Comparison of ENCODE assay signal across 21 mouse cellular contexts in genomic region chr8:105205748-105206147, GRCm38 (mm10). TPM values are rescaled to one million over a fixed set of nuclear protein-coding genes. Genes with fewer than 3 reads are reported as not detected.
DNase-seq lines count a peak whose midpoint lies in the region; ATAC-seq and TF ChIP-seq lines count a peak whose summit lies in the region.
"Had no signal": no experiment of that assay in that cellular context is flagged by ENCODE, and none has a peak within 500 bp of the region (broad histone marks: within the 10 kb centered on the region; RNA-seq: fewer than 3 reads in every experiment).

No protein-coding gene starts in this region.

- no peaks in the 10 kb centered on the region for H3K27me3 ChIP-seq in forebrain, embryonic 16.5 days (replicated peaks; ENCODE audit: control insufficient read depth, insufficient read depth, low read length)
- H3K27me3 ChIP-seq in forebrain, embryonic 10.5 days (ENCODE audit: poor library complexity, severe bottlenecking) = no peaks in the 10 kb centered on the region
- H3K27me3 ChIP-seq in hindbrain, postnatal 0 days (ENCODE audit: insufficient read depth, low read length) = no peaks in the 10 kb centered on the region
- H3K27me3 ChIP-seq in hindbrain, embryonic 11.5 days (ENCODE audit: control insufficient read depth, insufficient read depth, low read length) = no peaks in the 10 kb centered on the region
- H3K27me3 ChIP-seq in neural tube, embryonic 14.5 days (ENCODE audit: control insufficient read depth, insufficient read depth, low read length) = no peaks in the 10 kb centered on the region
- H3K27me3 ChIP-seq: CH12.LX; embryonic facial prominence, embryonic 12.5 days; intestine, embryonic 15.5 days had no signal

- no peaks in the 10 kb centered on the region for H3K9me3 ChIP-seq in forebrain, embryonic 16.5 days (ENCODE audit: control insufficient read depth, low read length)
- no peaks in the 10 kb centered on the region; the same call in 1 of the 2 replicates for H3K9me3 ChIP-seq in forebrain, embryonic 10.5 days
- no peaks in the 10 kb centered on the region for H3K9me3 ChIP-seq in hindbrain, postnatal 0 days (ENCODE audit: low read length)
- H3K9me3 ChIP-seq in hindbrain, embryonic 11.5 days (ENCODE audit: control insufficient read depth, low read length) = no peaks in the 10 kb centered on the region
- H3K9me3 ChIP-seq in neural tube, embryonic 14.5 days (ENCODE audit: control insufficient read depth, low read length) = no peaks in the 10 kb centered on the region
- H3K9me3 ChIP-seq: embryonic facial prominence, embryonic 12.5 days; heart, embryonic 10.5 days; intestine, embryonic 15.5 days had no signal

- DNase-seq in forebrain, embryonic 10.5 days (ENCODE audit: extremely low spot score, low spot score) = no peak
- DNase-seq in hindbrain, postnatal 0 days (ENCODE audit: low spot score) = peak; percentile 22
- no peak for DNase-seq in hindbrain, embryonic 11.5 days (ENCODE audit: low spot score)
- DNase-seq in MN1 (ENCODE audit: low spot score) = peak; percentile 83
- DNase-seq in adrenal gland, adult 18-20 months (ENCODE audit: low spot score in 2 of 2) = no peak
- DNase-seq: adrenal gland, postnatal 10 days; cerebellum, adult 11-12 months; cerebellum, adult 9-10 months; cerebellum, postnatal 25 days; gastrocnemius, postnatal 10 days; heart, adult 18-20 months; heart, postnatal 10 days; heart, postnatal 4 days; kidney, adult 18-20 months had no signal

- no peak overlapping the region for H3K9ac ChIP-seq in forebrain, embryonic 16.5 days (replicated peaks; ENCODE audit: low read depth, low read length)
- no peak overlapping the region for H3K9ac ChIP-seq in hindbrain, postnatal 0 days (replicated peaks; ENCODE audit: low read length)
- H3K9ac ChIP-seq in hindbrain, embryonic 11.5 days (ENCODE audit: low read depth, low read length) = no peak overlapping the region
- no peak overlapping the region for H3K9ac ChIP-seq in neural tube, embryonic 14.5 days (replicated peaks; ENCODE audit: low read depth, low read length)
- H3K9ac ChIP-seq: embryonic facial prominence, embryonic 12.5 days; intestine, embryonic 15.5 days had no signal

- H3K27ac ChIP-seq in forebrain, embryonic 16.5 days (ENCODE audit: low read length) = no peak overlapping the region
- H3K27ac ChIP-seq in forebrain, embryonic 10.5 days = no peak overlapping the region
- no peak overlapping the region for H3K27ac ChIP-seq in hindbrain, postnatal 0 days
- H3K27ac ChIP-seq in hindbrain, embryonic 11.5 days (ENCODE audit: low read depth, low read length) = no peak overlapping the region
- no peak overlapping the region for H3K27ac ChIP-seq in neural tube, embryonic 14.5 days (ENCODE audit: low read depth, low read length)
- H3K27ac ChIP-seq: embryonic facial prominence, embryonic 12.5 days; heart, embryonic 10.5 days; intestine, embryonic 15.5 days had no signal

- H3K36me3 ChIP-seq in forebrain, embryonic 16.5 days (ENCODE audit: control insufficient read depth, insufficient read depth) = no peaks in the 10 kb centered on the region
- peaks cover 92% of the 10 kb centered on the region for H3K36me3 ChIP-seq in forebrain, embryonic 10.5 days (replicated peaks)
- no peaks in the 10 kb centered on the region for H3K36me3 ChIP-seq in hindbrain, postnatal 0 days (ENCODE audit: insufficient read depth, low read length)
- H3K36me3 ChIP-seq in hindbrain, embryonic 11.5 days (ENCODE audit: control insufficient read depth, insufficient read depth, low read length) = no peaks in the 10 kb centered on the region
- H3K36me3 ChIP-seq in neural tube, embryonic 14.5 days (ENCODE audit: control insufficient read depth, insufficient read depth, low read length) = no peaks in the 10 kb centered on the region

- H3K4me2 ChIP-seq in forebrain, embryonic 16.5 days (ENCODE audit: low read length) = no peak overlapping the region
- no peak overlapping the region for H3K4me2 ChIP-seq in hindbrain, postnatal 0 days (ENCODE audit: low read depth, low read length)
- no peak overlapping the region for H3K4me2 ChIP-seq in hindbrain, embryonic 11.5 days (replicated peaks; ENCODE audit: low read depth, low read length)
- H3K4me2 ChIP-seq in neural tube, embryonic 14.5 days (ENCODE audit: low read depth, low read length) = no peak overlapping the region
- H3K4me2 ChIP-seq: embryonic facial prominence, embryonic 12.5 days; intestine, embryonic 15.5 days had no signal

- 0 out of 2 replicates have a peak, but pooled peaks have one; percentile 31 for ATAC-seq in forebrain, embryonic 16.5 days
- ATAC-seq in hindbrain, postnatal 0 days = no peak
- no peak for ATAC-seq in hindbrain, embryonic 11.5 days (ENCODE audit: low FRiP score)
- peak; percentile 74; the same call in 1 of the 2 replicates for ATAC-seq in neural tube, embryonic 14.5 days (ENCODE audit: low read depth)
- no peak for ATAC-seq in frontal cortex, adult (ENCODE audit: low TSS enrichment)
- ATAC-seq: intestine, embryonic 15.5 days had no signal

- no peak for TF ChIP-seq CTCF in hindbrain, postnatal 0 days (IDR thresholded peaks at IDR 0.05; ENCODE audit: low read depth)

- H3K4me1 ChIP-seq in forebrain, embryonic 16.5 days (replicated peaks; ENCODE audit: control insufficient read depth, insufficient read depth, low read length) = no peaks in the 10 kb centered on the region
- peaks cover 6% of the 10 kb centered on the region; the same call in 1 of the 2 replicates for H3K4me1 ChIP-seq in forebrain, embryonic 10.5 days
- H3K4me1 ChIP-seq in hindbrain, postnatal 0 days (ENCODE audit: insufficient read depth, low read length) = no peaks in the 10 kb centered on the region
- H3K4me1 ChIP-seq in hindbrain, embryonic 11.5 days (replicated peaks; ENCODE audit: control insufficient read depth, insufficient read depth, low read length) = no peaks in the 10 kb centered on the region
- no peaks in the 10 kb centered on the region for H3K4me1 ChIP-seq in neural tube, embryonic 14.5 days (ENCODE audit: control insufficient read depth, insufficient read depth, low read length)
- H3K4me1 ChIP-seq: embryonic facial prominence, embryonic 12.5 days; heart, embryonic 10.5 days; intestine, embryonic 15.5 days had no signal

- no peak overlapping the region for H3K4me3 ChIP-seq in forebrain, embryonic 16.5 days (replicated peaks; ENCODE audit: low read length)
- no peak overlapping the region for H3K4me3 ChIP-seq in forebrain, embryonic 10.5 days
- no peak overlapping the region for H3K4me3 ChIP-seq in hindbrain, postnatal 0 days (ENCODE audit: low read length)
- no peak overlapping the region for H3K4me3 ChIP-seq in hindbrain, embryonic 11.5 days (ENCODE audit: low read depth, low read length)
- H3K4me3 ChIP-seq in neural tube, embryonic 14.5 days (ENCODE audit: low read depth, low read length) = no peak overlapping the region
- H3K4me3 ChIP-seq: embryonic facial prominence, embryonic 12.5 days; heart, embryonic 10.5 days; intestine, embryonic 15.5 days had no signal

- 85% methylated on average over 1 of the region's 1 CpGs for WGBS in forebrain, embryonic 16.5 days
- 76% methylated on average over 1 of the region's 1 CpGs for WGBS in forebrain, embryonic 10.5 days
- 84% methylated on average over 1 of the region's 1 CpGs for WGBS in hindbrain, postnatal 0 days
- WGBS in hindbrain, embryonic 11.5 days = 82% methylated on average over 1 of the region's 1 CpGs
- WGBS in neural tube, embryonic 14.5 days = 79% methylated on average over 1 of the region's 1 CpGs

RNA-seq across cellular contexts. Expression of gene D230025D16Rik, which starts 19.2 kb away (rescaled TPM):
- polyA plus RNA-seq in forebrain, embryonic 16.5 days (2015; fragmentation: Nextera tagmentation; extraction: Ambion mirVana) = 34.3 and 35.7 TPM in 2 replicates
- polyA plus RNA-seq in forebrain, embryonic 10.5 days (2016; fragmentation: Nextera tagmentation; extraction: Ambion mirVana) = 23.0 and 24.4 TPM in 2 replicates
- 32.2 and 39.5 TPM in 2 replicates for total RNA-seq in hindbrain, postnatal 0 days (2014; rRNA removed)
- 22.1 and 23.5 TPM in 2 replicates for polyA plus RNA-seq in hindbrain, postnatal 0 days (2015; fragmentation: Nextera tagmentation; extraction: Ambion mirVana)
- polyA plus RNA-seq in hindbrain, embryonic 11.5 days (2014; fragmentation: Nextera tagmentation; extraction: Ambion mirVana) = 33.2 and 34.1 TPM in 2 replicates
- 35.7 and 36.8 TPM in 2 replicates for polyA plus RNA-seq in neural tube, embryonic 14.5 days (2014; fragmentation: Nextera tagmentation; extraction: Ambion mirVana)
- total RNA-seq in adrenal gland, adult 18-20 months (2021) = 10 to 100 TPM; 23.4 to 32.0 TPM

RNA-seq across cellular contexts. Expression of gene Cbfb, which starts 35.3 kb away (rescaled TPM):
- polyA plus RNA-seq in forebrain, embryonic 16.5 days (2015; fragmentation: Nextera tagmentation; extraction: Ambion mirVana) = 34.2 and 40.1 TPM in 2 replicates
- polyA plus RNA-seq in forebrain, embryonic 10.5 days (2016; fragmentation: Nextera tagmentation; extraction: Ambion mirVana) = 51.8 and 52.1 TPM in 2 replicates
- total RNA-seq in hindbrain, postnatal 0 days (2014; rRNA removed) = 45.1 and 54.3 TPM in 2 replicates
- 27.8 and 30.5 TPM in 2 replicates for polyA plus RNA-seq in hindbrain, postnatal 0 days (2015; fragmentation: Nextera tagmentation; extraction: Ambion mirVana)
- 65.1 and 69.0 TPM in 2 replicates for polyA plus RNA-seq in hindbrain, embryonic 11.5 days (2014; fragmentation: Nextera tagmentation; extraction: Ambion mirVana)
- 32.4 and 56.8 TPM in 2 replicates for polyA plus RNA-seq in neural tube, embryonic 14.5 days (2014; fragmentation: Nextera tagmentation; extraction: Ambion mirVana)
- 100 to 1,000 TPM in 1 of 2 experiments, 10 to 100 TPM in 1; 89.7 to 105 TPM for total RNA-seq in adrenal gland, adult 18-20 months (2021)

RNA-seq across cellular contexts. Expression of gene B3gnt9, which starts 49.2 kb away (rescaled TPM):
- 3.8 and 4.3 TPM in 2 replicates for polyA plus RNA-seq in forebrain, embryonic 16.5 days (2015; fragmentation: Nextera tagmentation; extraction: Ambion mirVana)
- polyA plus RNA-seq in forebrain, embryonic 10.5 days (2016; fragmentation: Nextera tagmentation; extraction: Ambion mirVana) = 1.4 and 2.1 TPM in 2 replicates
- total RNA-seq in hindbrain, postnatal 0 days (2014; rRNA removed) = 17.4 and 18.8 TPM in 2 replicates
- polyA plus RNA-seq in hindbrain, postnatal 0 days (2015; fragmentation: Nextera tagmentation; extraction: Ambion mirVana) = 10.4 and 10.7 TPM in 2 replicates
- polyA plus RNA-seq in hindbrain, embryonic 11.5 days (2014; fragmentation: Nextera tagmentation; extraction: Ambion mirVana) = 4.2 and 6.3 TPM in 2 replicates
- polyA plus RNA-seq in neural tube, embryonic 14.5 days (2014; fragmentation: Nextera tagmentation; extraction: Ambion mirVana) = 6.2 and 8.3 TPM in 2 replicates
- 1 to 10 TPM; 2.7 to 3.2 TPM for total RNA-seq in adrenal gland, adult 18-20 months (2021)

RNA-seq across cellular contexts. Expression of gene Tradd, which starts 58.7 kb away (rescaled TPM):
- polyA plus RNA-seq in forebrain, embryonic 16.5 days (2015; fragmentation: Nextera tagmentation; extraction: Ambion mirVana) = 23.4 and 27.3 TPM in 2 replicates
- polyA plus RNA-seq in forebrain, embryonic 10.5 days (2016; fragmentation: Nextera tagmentation; extraction: Ambion mirVana) = 13.4 and 13.9 TPM in 2 replicates
- total RNA-seq in hindbrain, postnatal 0 days (2014; rRNA removed) = 11.5 and 15.6 TPM in 2 replicates
- polyA plus RNA-seq in hindbrain, postnatal 0 days (2015; fragmentation: Nextera tagmentation; extraction: Ambion mirVana) = 14.6 and 14.9 TPM in 2 replicates
- 13.5 and 14.3 TPM in 2 replicates for polyA plus RNA-seq in hindbrain, embryonic 11.5 days (2014; fragmentation: Nextera tagmentation; extraction: Ambion mirVana)
- polyA plus RNA-seq in neural tube, embryonic 14.5 days (2014; fragmentation: Nextera tagmentation; extraction: Ambion mirVana) = 13.1 and 18.8 TPM in 2 replicates
- 10 to 100 TPM; 13.1 to 15.5 TPM for total RNA-seq in adrenal gland, adult 18-20 months (2021)

RNA-seq across cellular contexts. Expression of gene Fbxl8, which starts 58.7 kb away (rescaled TPM):
- polyA plus RNA-seq in forebrain, embryonic 16.5 days (2015; fragmentation: Nextera tagmentation; extraction: Ambion mirVana) = 0.83 and 0.96 TPM in 2 replicates
- polyA plus RNA-seq in forebrain, embryonic 10.5 days (2016; fragmentation: Nextera tagmentation; extraction: Ambion mirVana) = 0.55 and 0.91 TPM in 2 replicates
- total RNA-seq in hindbrain, postnatal 0 days (2014; rRNA removed) = 0.50 and 3.1 TPM in 2 replicates
- 1.2 and 1.3 TPM in 2 replicates for polyA plus RNA-seq in hindbrain, postnatal 0 days (2015; fragmentation: Nextera tagmentation; extraction: Ambion mirVana)
- polyA plus RNA-seq in hindbrain, embryonic 11.5 days (2014; fragmentation: Nextera tagmentation; extraction: Ambion mirVana) = 0.78 and 1.4 TPM in 2 replicates
- 0.96 and 1.8 TPM in 2 replicates for polyA plus RNA-seq in neural tube, embryonic 14.5 days (2014; fragmentation: Nextera tagmentation; extraction: Ambion mirVana)
- total RNA-seq in adrenal gland, adult 18-20 months (2021) = 1 to 10 TPM; 3.7 to 4.3 TPM

Comparison
In these comparisons a context has a peak if more than half of its experiments do, and no peak if none do; other contexts are left out.
1. DNase-seq: peak in hindbrain, postnatal 0 days (single experiment) and MN1 (single experiment); none in forebrain, embryonic 10.5 days (single experiment), hindbrain, embryonic 11.5 days (single experiment) and adrenal gland, adult 18-20 months (0 of 2).
2. ATAC-seq: peak in forebrain, embryonic 16.5 days (single experiment) and neural tube, embryonic 14.5 days (single experiment); none in hindbrain, postnatal 0 days (single experiment), hindbrain, embryonic 11.5 days (single experiment) and frontal cortex, adult (single experiment).